Mouse (Mus musculus) CH12.LX (cell line): ENCODE measurements around the gene Ccdc184. TPM values are rescaled to one million over a fixed set of nuclear protein-coding genes. Genes with fewer than 3 reads are reported as not detected.

Source experiments
- DNase-seq: peaks from one replicate; pipeline ENCODE4 v3.0.0-alpha.2; 2013; ENCODE audit errors: extremely low read depth
- H3K27ac ChIP-seq: 2 replicates; pipeline ENCODE4 v1.5.1; 2012; ENCODE audit warnings: low read depth, mild to moderate bottlenecking, control low read depth, moderate library complexity; ENCODE audit not compliant: insufficient read depth
- H3K27me3 ChIP-seq: replicated peaks from 2 replicates; pipeline ENCODE3; 2012; ENCODE audit warnings: inconsistent platforms
- H3K36me3 ChIP-seq, 2 experiments: replicated peaks in 1 of 2; 2 replicates each; pipeline versions ENCODE3 to v1.6.1; 2012; ENCODE audit warnings: inconsistent platforms in 1 of 2, low read length in 1 of 2, mild to moderate bottlenecking in 1 of 2, mixed read lengths in 1 of 2, moderate library complexity in 1 of 2; ENCODE audit not compliant: control insufficient read depth in 1 of 2, insufficient read depth in 1 of 2
- H3K4me1 ChIP-seq, 2 experiments: 2 replicates each; pipeline ENCODE4 v1.6.1; 2012; ENCODE audit warnings: inconsistent platforms in 1 of 2, moderate library complexity in 1 of 2; ENCODE audit not compliant: insufficient read depth in 2 of 2, control insufficient read depth in 1 of 2
- H3K4me2 ChIP-seq: 2 replicates; pipeline ENCODE4 v1.6.1; 2012; ENCODE audit warnings: low read depth, mild to moderate bottlenecking, control low read depth; ENCODE audit not compliant: poor library complexity, insufficient read depth, severe bottlenecking
- H3K4me3 ChIP-seq, 3 experiments: fragments of 150-350 bp in 1 of 3; sonication (generic) in 1 of 3; replicated peaks in 1 of 3; 2 replicates each; pipeline versions ENCODE3 to v1.5.1; 2011 to 2012; ENCODE audit warnings: low read depth in 2 of 3, low read length in 2 of 3, mild to moderate bottlenecking in 2 of 3, moderate library complexity in 2 of 3, control low read depth in 1 of 3, improper control_type of control experiment in 1 of 3, inconsistent platforms in 1 of 3, mixed read lengths in 1 of 3; ENCODE audit not compliant: poor library complexity in 1 of 3
- H3K79me2 ChIP-seq: replicated peaks from 2 replicates; pipeline ENCODE4 v1.6.1; 2012; ENCODE audit warnings: mild to moderate bottlenecking, moderate library complexity; ENCODE audit not compliant: control insufficient read depth, poor library complexity, insufficient read depth, severe bottlenecking; ENCODE audit errors: extremely low read depth
- H3K9ac ChIP-seq: 2 replicates; pipeline ENCODE4 v1.6.1; 2012; ENCODE audit warnings: low read depth, mild to moderate bottlenecking, control low read depth, moderate library complexity; ENCODE audit not compliant: insufficient read depth
- H3K9me3 ChIP-seq: replicated peaks from 2 replicates; pipeline ENCODE3; 2012; ENCODE audit warnings: low read length, inconsistent platforms, mixed read lengths
- BHLHE40 ChIP-seq: IDR thresholded peaks from 2 replicates; pipeline ENCODE4 v1.6.1; 2011; ENCODE audit warnings: mild to moderate bottlenecking, low read depth, low read length, improper control_type of control experiment
- CHD1 ChIP-seq: IDR thresholded peaks from 2 replicates; pipeline ENCODE4 v1.6.1; 2012; ENCODE audit warnings: low read depth, low read length, improper control_type of control experiment, inconsistent platforms
- CHD2 ChIP-seq: IDR thresholded peaks from 2 replicates; pipeline ENCODE4 v1.6.1; 2011; ENCODE audit warnings: low read length, improper control_type of control experiment
- CTCF ChIP-seq, 2 experiments: IDR thresholded peaks in 1 of 2; conservative IDR thresholded peaks in 1 of 2; 2 replicates each; pipeline ENCODE4 v1.5.1; 2011 to 2012; ENCODE audit warnings: low read depth in 2 of 2, low read length in 2 of 2, improper control_type of control experiment in 1 of 2, inconsistent platforms in 1 of 2, mild to moderate bottlenecking in 1 of 2, moderate library complexity in 1 of 2
- E2F4 ChIP-seq: IDR thresholded peaks from 2 replicates; pipeline ENCODE4 v1.6.1; 2011; ENCODE audit warnings: low read depth, low read length, improper control_type of control experiment; ENCODE audit not compliant: insufficient replicate concordance
- ELF1 ChIP-seq: IDR thresholded peaks from 2 replicates; pipeline ENCODE4 v1.6.1; 2014; ENCODE audit warnings: low read depth, mild to moderate bottlenecking, inconsistent platforms, low read length, improper control_type of control experiment
- EP300 ChIP-seq: IDR thresholded peaks from 2 replicates; pipeline ENCODE4 v1.6.1; 2011; ENCODE audit warnings: low read length, improper control_type of control experiment
- ETS1 ChIP-seq: conservative IDR thresholded peaks from 2 replicates; pipeline ENCODE4 v1.6.1; 2012; ENCODE audit warnings: low read depth, mild to moderate bottlenecking, inconsistent platforms, low read length, improper control_type of control experiment, moderate library complexity
- GABPA ChIP-seq: IDR thresholded peaks from 2 replicates; pipeline ENCODE4 v1.6.1; 2012; ENCODE audit warnings: low read depth, low read length, improper control_type of control experiment, inconsistent platforms; ENCODE audit not compliant: insufficient replicate concordance
- HCFC1 ChIP-seq: IDR thresholded peaks from 2 replicates; pipeline ENCODE4 v1.6.1; 2012; ENCODE audit warnings: low read depth, mild to moderate bottlenecking, inconsistent platforms, low read length, improper control_type of control experiment
- IRF4 ChIP-seq: IDR thresholded peaks from 2 replicates; pipeline ENCODE4 v1.6.1; 2014; ENCODE audit warnings: low read depth, mild to moderate bottlenecking, inconsistent platforms, low read length, improper control_type of control experiment
- JUN ChIP-seq: IDR thresholded peaks from 2 replicates; pipeline ENCODE4 v1.6.1; 2011; ENCODE audit warnings: low read depth, mild to moderate bottlenecking, low read length, improper control_type of control experiment, moderate library complexity; ENCODE audit not compliant: insufficient read depth
- JUND ChIP-seq: conservative IDR thresholded peaks from 2 replicates; pipeline ENCODE4 v1.6.1; 2011; ENCODE audit warnings: low read depth, low read length, improper control_type of control experiment
- KAT2A ChIP-seq: IDR thresholded peaks from 2 replicates; pipeline ENCODE4 v1.6.1; 2012; ENCODE audit warnings: low read length, improper control_type of control experiment, inconsistent platforms; ENCODE audit not compliant: insufficient replicate concordance
- MAFK ChIP-seq: IDR thresholded peaks from 2 replicates; pipeline ENCODE4 v1.6.1; 2011; ENCODE audit warnings: low read length, improper control_type of control experiment; ENCODE audit not compliant: insufficient replicate concordance
- MAX ChIP-seq: IDR thresholded peaks from 2 replicates; pipeline ENCODE4 v1.6.1; 2011; ENCODE audit warnings: low read length, improper control_type of control experiment
- MAZ ChIP-seq: IDR thresholded peaks from 2 replicates; pipeline ENCODE4 v1.6.1; 2012; ENCODE audit warnings: low read depth, mild to moderate bottlenecking, inconsistent platforms, low read length, improper control_type of control experiment, moderate library complexity
- MEF2A ChIP-seq: IDR thresholded peaks from 2 replicates; pipeline ENCODE4 v1.6.1; 2014; ENCODE audit warnings: low read depth, mild to moderate bottlenecking, inconsistent platforms, low read length, improper control_type of control experiment, borderline replicate concordance
- MXI1 ChIP-seq: IDR thresholded peaks from 2 replicates; pipeline ENCODE4 v1.6.1; 2011; ENCODE audit warnings: mild to moderate bottlenecking, low read depth, low read length, improper control_type of control experiment
- MYC ChIP-seq: IDR thresholded peaks from 2 replicates; pipeline ENCODE4 v1.6.1; 2011; ENCODE audit warnings: low read depth, mild to moderate bottlenecking, improper control_type of control experiment, low read length
- NELFE ChIP-seq: IDR thresholded peaks from 2 replicates; pipeline ENCODE4 v1.6.1; 2011; ENCODE audit warnings: low read depth, low read length, improper control_type of control experiment
- NRF1 ChIP-seq: IDR thresholded peaks from 2 replicates; pipeline ENCODE4 v1.6.1; 2014; ENCODE audit warnings: low read depth, mild to moderate bottlenecking, inconsistent platforms, low read length, improper control_type of control experiment, moderate library complexity
- PAX5 ChIP-seq: IDR thresholded peaks from 2 replicates; pipeline ENCODE4 v1.6.1; 2012; ENCODE audit warnings: low read length, inconsistent platforms, mixed read lengths
- POLR2A ChIP-seq: IDR thresholded peaks from 2 replicates; pipeline ENCODE4 v1.6.1; 2011; ENCODE audit warnings: low read depth, mild to moderate bottlenecking, improper control_type of control experiment, low read length
- POLR2AphosphoS2 ChIP-seq: IDR thresholded peaks from 2 replicates; pipeline ENCODE4 v1.6.1; 2011; ENCODE audit warnings: low read depth, low read length, improper control_type of control experiment
- RAD21 ChIP-seq: IDR thresholded peaks from 2 replicates; pipeline ENCODE4 v1.6.1; 2011; ENCODE audit warnings: low read depth, mild to moderate bottlenecking, low read length, improper control_type of control experiment, moderate library complexity
- RCOR1 ChIP-seq: conservative IDR thresholded peaks from 2 replicates; pipeline ENCODE4 v1.6.1; 2012; ENCODE audit warnings: low read depth, mild to moderate bottlenecking, inconsistent platforms, low read length, improper control_type of control experiment
- SIN3A ChIP-seq: IDR thresholded peaks from 2 replicates; pipeline ENCODE4 v1.6.1; 2012; ENCODE audit warnings: low read length, improper control_type of control experiment, inconsistent platforms
- SMC3 ChIP-seq: IDR thresholded peaks from 2 replicates; pipeline ENCODE4 v1.6.1; 2011; ENCODE audit warnings: low read depth, low read length, improper control_type of control experiment
- TBP ChIP-seq: conservative IDR thresholded peaks from 2 replicates; pipeline ENCODE4 v1.6.1; 2011; ENCODE audit warnings: low read depth, low read length, improper control_type of control experiment
- TCF12 ChIP-seq: IDR thresholded peaks from 2 replicates; pipeline ENCODE4 v1.6.1; 2014; ENCODE audit warnings: low read depth, mild to moderate bottlenecking, inconsistent platforms, low read length, improper control_type of control experiment
- UBTF ChIP-seq: IDR thresholded peaks from 2 replicates; pipeline ENCODE4 v1.6.1; 2012; ENCODE audit warnings: low read depth, mild to moderate bottlenecking, inconsistent platforms, low read length, improper control_type of control experiment, moderate library complexity
- USF1 ChIP-seq: IDR thresholded peaks from 2 replicates; pipeline ENCODE4 v1.6.1; 2014; ENCODE audit warnings: low read depth, mild to moderate bottlenecking, inconsistent platforms, low read length, improper control_type of control experiment
- USF2 ChIP-seq: conservative IDR thresholded peaks from 2 replicates; pipeline ENCODE4 v1.6.1; 2011; ENCODE audit warnings: low read depth, low read length, improper control_type of control experiment
- ZC3H11A ChIP-seq: IDR thresholded peaks from 2 replicates; pipeline ENCODE4 v1.6.1; 2012; ENCODE audit warnings: low read depth, mild to moderate bottlenecking, inconsistent platforms, low read length, improper control_type of control experiment
- ZKSCAN1 ChIP-seq: IDR thresholded peaks from 2 replicates; pipeline ENCODE4 v1.6.1; 2012; ENCODE audit warnings: low read depth, inconsistent platforms, low read length, improper control_type of control experiment, borderline replicate concordance
- ZMIZ1 ChIP-seq: IDR thresholded peaks from 2 replicates; pipeline ENCODE4 v1.6.1; 2012; ENCODE audit warnings: low read depth, mild to moderate bottlenecking, inconsistent platforms, low read length, improper control_type of control experiment
- ZNF384 ChIP-seq: IDR thresholded peaks from 2 replicates; pipeline ENCODE4 v1.6.1; 2012; ENCODE audit warnings: low read depth, low read length, improper control_type of control experiment, inconsistent platforms
- dilution Hi-C: fragments of 300-500 bp; cut with MboI; formaldehyde crosslinking; loops from 2 replicates; pipeline ENCODE4 v1.14.3; 2020; ENCODE audit warnings: low sequenced_read_pairs; ENCODE audit not compliant: extremely low pct_unique_long_range_greater_than_20kb, extremely low pct_ligation_motif_present
- in situ Hi-C: fragments of 300-500 bp; cut with MboI; formaldehyde crosslinking; loops from 3 replicates; pipeline ENCODE4 v1.14.3; 2019; ENCODE audit warnings: low sequenced_read_pairs, low pct_ligation_motif_present, low pct_unique_long_range_greater_than_20kb, mixed read lengths
- polyA plus RNA-seq: library from polyadenylated mRNA; unstranded; fragments of >175 nt; gene quantifications from 2 replicates; pipeline ENCODE4 v1.2.1, GENCODE M21; 2012; ENCODE audit warnings: low read depth; ENCODE audit not compliant: insufficient read length
- total RNA-seq, 2 experiments: library from RNA; depleted of rRNA; stranded (reverse); fragments of 300-350 nt in 1 of 2; fragments of >200 nt in 1 of 2; gene quantifications; 2 replicates each; pipeline ENCODE4 v1.2.3; 2012 to 2014

Gene Ccdc184
- total and polyA plus RNA-seq, 3 experiments = 0.04 to 0.17 TPM; not detected in 1

- dilution Hi-C loops = no loop called here
- Histone ChIP-seq H3K27me3 (peaks cover 89% of the 10 kb centered on the region), H3K9me3 (no peaks in the 10 kb centered on the region), H3K4me3 (no peak overlapping the region), H3K27ac (no peak overlapping the region), H3K79me2 (no peaks in the 10 kb centered on the region), H3K4me2 (no peak overlapping the region), H3K4me1 (peaks cover 10 to 26% of the 10 kb centered on the region in 2 experiments), H3K36me3 (no peaks in the 10 kb centered on the region), H3K9ac (no peak overlapping the region)
- DNase-seq = peak; percentile 70
- TF ChIP-seq E2F4 (no peak), TCF12 (no peak), GABPA (no peak), PAX5 (no peak), SMC3 (peak; percentile 69), TBP (no peak), MAFK (no peak), RCOR1 (no peak), MAZ (no peak), ZNF384 (peak; percentile 63), NELFE (0 out of 2 replicates have a peak, but pooled peaks have one; percentile 16), ETS1 (no peak), ELF1 (no peak), IRF4 (no peak), POLR2AphosphoS2 (no peak), MAX (no peak), POLR2A (no peak), RAD21 (peak; percentile 90), JUN (no peak), UBTF (no peak), NRF1 (no peak), MXI1 (no peak), JUND (no peak), ZKSCAN1 (no peak), USF1 (no peak), CHD1 (no peak), ZC3H11A (no peak; the same call in 1 of the 2 replicates), ZMIZ1 (no peak), BHLHE40 (peak; percentile 21; the same call in 1 of the 2 replicates), MEF2A (0 out of 2 replicates have a peak, but pooled peaks have one; percentile 21), HCFC1 (no peak), CTCF (conservative IDR thresholded peaks at IDR 0.05 in 1 of 2, IDR thresholded peaks at IDR 0.05 in 1 of 2; ENCODE audit: low read depth in 2 of 2, low read length in 2 of 2) (peak; percentile 82 to 89), SIN3A (no peak), EP300 (no peak), CHD2 (no peak), KAT2A (no peak), USF2 (no peak), MYC (peak; percentile 37; the same call in 1 of the 2 replicates)
- in situ Hi-C loops = loop anchor here (25.0 kb wide), 1 partner anchor 312 kb away; no protein-coding TSS in a partner anchor
Measured at GRCm38 (mm10) chr15:98173821-98174220, 6.9 kb downstream of the Ccdc184 start.
